Mouse (Mus musculus): Measurements from ENCODE around the gene Farp1. TPM values are rescaled to one million over a fixed set of nuclear protein-coding genes. Genes with fewer than 3 reads are reported as not detected.

Gene Farp1
- polyA plus RNA-seq, 1 experiment from 2014 or later, result 15.8 TPM

DNA sequence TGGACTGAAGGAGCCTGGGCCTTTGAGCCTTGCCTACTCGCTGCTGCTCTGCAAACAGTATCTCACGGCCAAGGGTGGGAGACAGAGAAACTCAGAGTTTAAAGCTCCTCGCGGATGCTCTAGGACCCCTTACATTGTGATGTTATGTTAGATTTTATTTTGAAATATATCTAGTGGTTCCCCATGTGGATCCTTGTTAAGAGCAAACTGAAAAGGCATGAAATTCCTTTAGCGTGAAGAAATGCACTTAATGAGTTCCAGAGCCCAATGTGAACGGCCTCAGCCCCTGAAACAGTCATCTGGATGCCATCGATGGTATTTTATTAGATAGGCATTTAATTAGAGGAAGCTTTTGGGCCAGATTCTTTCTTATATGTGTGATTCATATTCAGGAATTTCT lies 212.3 kb downstream of the Farp1 start:
- no peaks in the 10 kb centered on the region for H3K9me3 ChIP-seq
- H3K27ac ChIP-seq, result peak overlapping the region; percentile 37
- H3K9ac ChIP-seq, result no peak overlapping the region
- WGBS, result 54% methylated on average over 7 of the region's 7 CpGs
- H3K4me3 ChIP-seq (replicated peaks), result no peak overlapping the region
- peaks cover 6% of the 10 kb centered on the region for H3K36me3 ChIP-seq
- H3K27me3 ChIP-seq (replicated peaks), result no peaks in the 10 kb centered on the region
- peaks cover 8% of the 10 kb centered on the region; the same call in 1 of the 2 replicates for H3K4me1 ChIP-seq (replicated peaks)
- peak; percentile 28; the same call in 1 of the 2 replicates for ATAC-seq
- no peak overlapping the region for H3K4me2 ChIP-seq (replicated peaks)

DNA sequence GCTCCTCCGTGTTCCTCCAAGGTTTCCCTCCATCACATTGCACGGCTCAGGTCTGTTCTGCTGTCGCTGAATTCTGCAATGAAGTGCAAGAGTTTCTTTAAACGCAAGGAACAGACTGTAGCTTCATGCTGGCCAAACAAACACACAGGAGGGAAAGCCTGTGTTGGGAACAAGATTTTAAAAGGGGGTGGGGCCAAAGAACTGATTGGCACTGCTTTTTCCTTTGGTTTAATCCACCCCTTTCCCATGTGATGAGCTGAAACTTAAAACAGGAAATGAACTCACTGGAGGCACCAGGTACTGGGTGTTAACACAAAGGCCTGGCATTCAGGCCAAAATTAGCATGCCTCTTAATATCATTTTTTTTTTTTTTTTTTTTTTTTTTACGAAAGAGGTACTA lies 213.3 kb downstream of the Farp1 start:
- Histone ChIP-seq H3K4me2 (replicated peaks) (no peak overlapping the region), H3K27me3 (replicated peaks) (no peaks in the 10 kb centered on the region), H3K27ac (no peak overlapping the region), H3K4me3 (replicated peaks) (no peak overlapping the region), H3K4me1 (replicated peaks) (peaks cover 8% of the 10 kb centered on the region; the same call in 1 of the 2 replicates), H3K9me3 (no peaks in the 10 kb centered on the region), H3K9ac (no peak overlapping the region), H3K36me3 (peaks cover 6% of the 10 kb centered on the region)
- WGBS, result 85% methylated on average over 5 of the region's 5 CpGs
- ATAC-seq, result no peak

DNA sequence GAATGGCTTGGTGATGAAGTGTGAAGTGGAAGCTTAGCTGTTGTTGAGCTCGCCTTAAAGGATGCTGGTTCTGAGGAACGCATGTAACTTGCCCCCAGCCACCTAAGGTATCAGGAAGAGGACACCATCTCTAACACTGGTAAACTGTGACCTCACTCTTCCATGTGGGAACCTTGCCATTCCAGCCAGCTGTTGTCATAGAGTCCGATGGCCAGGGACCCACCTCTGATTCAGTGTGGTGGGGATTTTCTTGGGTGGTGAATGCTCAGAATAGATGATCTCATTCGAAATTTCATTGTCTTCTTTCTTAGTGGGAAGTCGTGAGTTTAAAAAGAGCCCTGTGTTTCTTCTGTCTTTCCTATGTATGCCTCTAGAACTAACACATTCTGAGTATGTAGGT lies 216.1 kb downstream of the Farp1 start:
- peaks cover 8% of the 10 kb centered on the region; the same call in 1 of the 2 replicates for H3K4me1 ChIP-seq (replicated peaks)
- no peaks in the 10 kb centered on the region for H3K9me3 ChIP-seq
- H3K4me2 ChIP-seq (replicated peaks), result no peak overlapping the region
- no peak for ATAC-seq
- H3K36me3 ChIP-seq, result no peaks in the 10 kb centered on the region
- WGBS, result 84% methylated on average over 5 of the region's 5 CpGs
- H3K9ac ChIP-seq, result no peak overlapping the region
- H3K27ac ChIP-seq, result no peak overlapping the region
- H3K27me3 ChIP-seq (replicated peaks), result no peaks in the 10 kb centered on the region
- no peak overlapping the region for H3K4me3 ChIP-seq (replicated peaks)

DNA sequence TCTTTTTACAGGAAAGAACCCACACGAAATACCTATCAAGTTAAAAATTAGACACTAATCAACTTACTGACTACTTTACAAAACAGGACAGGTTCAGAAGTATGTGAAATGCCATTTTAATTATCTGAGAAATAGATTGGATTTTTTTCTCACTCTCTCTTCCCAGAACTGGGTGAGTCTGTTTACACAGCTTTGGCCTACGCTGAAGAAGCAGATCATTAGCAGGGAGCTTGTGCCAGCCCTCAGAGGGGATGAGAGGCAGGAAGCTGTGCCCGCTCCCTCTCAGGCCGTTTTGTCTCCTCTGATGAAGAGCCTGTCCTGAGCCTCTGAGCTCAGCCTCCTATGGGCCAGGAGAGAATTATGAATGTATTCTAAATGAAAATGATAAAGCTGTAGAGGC lies 216.7 kb downstream of the Farp1 start:
- no peak for ATAC-seq
- no peak overlapping the region for H3K27ac ChIP-seq
- WGBS, result 49% methylated on average over 4 of the region's 4 CpGs

DNA sequence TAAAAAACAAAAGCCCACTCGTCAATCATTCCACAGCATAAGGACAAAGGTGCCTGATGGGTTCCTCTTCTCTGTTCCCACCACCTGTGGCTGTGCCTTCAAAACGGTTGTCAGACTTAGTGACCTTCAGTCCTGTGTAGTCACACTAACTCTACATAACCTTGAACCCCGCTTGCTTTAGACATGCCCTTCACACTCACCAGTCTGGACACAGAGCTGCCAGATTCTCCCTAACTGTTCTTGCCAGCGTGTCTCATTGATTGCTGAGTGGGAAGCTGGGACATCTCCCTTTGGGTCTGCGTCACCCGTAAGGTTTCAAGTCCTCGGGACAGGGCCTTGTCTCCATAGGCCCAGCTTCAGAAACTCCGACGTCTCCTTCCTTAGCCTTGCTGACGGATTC lies 217.5 kb downstream of the Farp1 start:
- no peak for ATAC-seq
- Histone ChIP-seq H3K4me1 (replicated peaks) (0 out of 2 replicates have a peak, but pooled peaks cover 5% of the 10 kb centered on the region), H3K4me2 (replicated peaks) (no peak overlapping the region), H3K27ac (no peak overlapping the region), H3K36me3 (no peaks in the 10 kb centered on the region), H3K9me3 (no peaks in the 10 kb centered on the region), H3K9ac (no peak overlapping the region), H3K4me3 (replicated peaks) (no peak overlapping the region), H3K27me3 (replicated peaks) (no peaks in the 10 kb centered on the region)
- 89% methylated on average over 10 of the region's 10 CpGs for WGBS

More for the DNA sequence above, 216.7 kb downstream of the Farp1 start:
- H3K27me3 ChIP-seq (replicated peaks), result no peaks in the 10 kb centered on the region
- no peak overlapping the region for H3K4me2 ChIP-seq (replicated peaks)
- H3K4me1 ChIP-seq (replicated peaks), result peaks cover 8% of the 10 kb centered on the region; the same call in 1 of the 2 replicates
- no peak overlapping the region for H3K4me3 ChIP-seq (replicated peaks)
- H3K9me3 ChIP-seq, result no peaks in the 10 kb centered on the region
- no peak overlapping the region for H3K9ac ChIP-seq
- H3K36me3 ChIP-seq, result no peaks in the 10 kb centered on the region

DNA sequence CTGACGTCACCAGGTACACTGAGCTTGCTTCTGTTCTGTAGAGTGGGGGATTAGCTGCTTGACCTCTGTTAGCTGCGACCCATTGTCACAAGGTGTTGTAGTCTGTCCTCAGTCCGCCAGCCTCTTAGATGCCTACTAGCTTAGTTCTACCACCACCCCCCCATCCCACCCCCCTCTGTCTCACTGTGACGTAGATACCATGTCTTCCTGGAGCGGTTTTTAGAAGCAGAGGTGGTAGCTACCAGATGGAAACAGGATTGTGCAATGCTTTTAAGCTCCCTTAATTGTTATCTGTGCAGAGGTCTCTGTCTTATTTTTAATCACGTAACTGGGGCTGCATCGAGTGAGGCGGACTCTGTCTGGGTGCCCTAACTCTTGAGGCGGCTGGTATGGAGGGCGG lies 219.9 kb downstream of the Farp1 start:
- Histone ChIP-seq H3K9me3 (no peaks in the 10 kb centered on the region), H3K9ac (no peak overlapping the region), H3K27ac (no peak overlapping the region), H3K4me1 (replicated peaks) (no peaks in the 10 kb centered on the region), H3K36me3 (no peaks in the 10 kb centered on the region), H3K4me3 (replicated peaks) (no peak overlapping the region), H3K27me3 (replicated peaks) (no peaks in the 10 kb centered on the region), H3K4me2 (replicated peaks) (no peak overlapping the region)
- ATAC-seq, result no peak
- WGBS, result 92% methylated on average over 10 of the region's 10 CpGs

DNA sequence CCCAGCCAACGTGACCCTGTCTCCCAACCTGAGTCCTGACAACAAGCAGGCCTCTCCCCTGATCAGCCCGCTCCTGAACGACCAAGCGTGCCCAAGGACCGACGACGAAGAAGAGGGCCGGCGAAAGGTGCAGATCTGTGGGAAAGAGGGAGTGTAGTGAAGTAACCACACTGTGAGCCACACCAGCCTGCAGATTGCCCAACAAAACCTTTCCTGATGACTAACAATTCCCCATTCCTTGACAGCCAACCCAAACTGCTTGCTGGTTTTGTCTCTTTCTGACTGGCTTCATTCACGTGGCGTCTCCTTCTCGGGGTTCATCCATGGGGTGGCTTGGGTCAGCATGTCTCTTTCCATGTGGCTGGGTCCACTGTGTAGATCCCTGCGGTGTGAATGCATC lies 220.5 kb downstream of the Farp1 start:
- H3K9ac ChIP-seq, result no peak overlapping the region
- H3K36me3 ChIP-seq, result no peaks in the 10 kb centered on the region
- no peak for ATAC-seq
- no peaks in the 10 kb centered on the region for H3K27me3 ChIP-seq (replicated peaks)
- 86% methylated on average over 13 of the region's 13 CpGs for WGBS
- no peak overlapping the region for H3K4me3 ChIP-seq (replicated peaks)
- no peak overlapping the region for H3K27ac ChIP-seq
- no peaks in the 10 kb centered on the region for H3K9me3 ChIP-seq
- no peaks in the 10 kb centered on the region for H3K4me1 ChIP-seq (replicated peaks)
- H3K4me2 ChIP-seq (replicated peaks), result no peak overlapping the region

DNA sequence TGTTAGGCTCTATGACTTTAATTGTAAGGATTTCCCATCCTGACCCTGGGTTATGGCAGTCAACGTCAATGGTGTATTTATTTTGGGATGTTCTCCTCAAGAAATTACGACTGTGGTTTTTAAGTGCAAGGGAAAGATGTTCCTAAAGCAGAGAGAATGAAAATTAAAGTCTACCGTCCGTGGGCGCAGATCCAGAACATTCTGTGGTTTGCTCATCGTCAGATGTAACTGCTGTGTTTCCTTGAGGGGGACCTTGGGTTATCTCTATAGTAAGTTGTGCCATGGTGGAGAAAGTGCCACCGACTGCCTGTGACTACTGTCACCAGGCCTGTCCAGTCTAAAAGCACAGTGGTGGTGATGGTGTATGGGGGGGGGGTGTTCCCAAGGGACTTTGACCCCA lies 221.9 kb downstream of the Farp1 start:
- H3K36me3 ChIP-seq, result no peaks in the 10 kb centered on the region; the same call in 1 of the 2 replicates
- WGBS, result 81% methylated on average over 7 of the region's 7 CpGs

DNA sequence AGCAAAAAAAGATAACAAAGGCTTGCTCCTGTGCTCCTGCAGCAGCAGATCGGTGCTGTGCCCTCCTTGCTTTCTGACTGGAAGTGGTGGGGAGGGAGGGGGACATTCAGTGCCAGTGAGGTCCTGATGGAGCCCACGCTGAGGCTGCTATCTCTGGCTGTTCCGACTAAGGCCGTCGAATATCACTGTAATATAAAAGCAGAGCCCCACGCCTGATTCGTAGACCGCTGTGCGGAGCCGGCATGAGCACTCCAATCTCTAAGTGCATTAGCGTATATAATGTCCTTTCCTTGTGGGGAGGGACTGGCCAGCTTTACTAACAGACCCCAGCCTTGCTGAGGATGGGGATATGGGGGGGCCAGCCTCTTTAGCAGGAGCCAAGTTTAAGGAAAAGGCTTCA lies 224.3 kb downstream of the Farp1 start:
- H3K36me3 ChIP-seq, result no peaks in the 10 kb centered on the region; the same call in 1 of the 2 replicates
- ATAC-seq, result no peak
- H3K4me3 ChIP-seq (replicated peaks), result no peak overlapping the region

More for the DNA sequence above, 221.9 kb downstream of the Farp1 start:
- Histone ChIP-seq H3K27me3 (replicated peaks) (no peaks in the 10 kb centered on the region), H3K4me3 (replicated peaks) (no peak overlapping the region), H3K4me2 (replicated peaks) (no peak overlapping the region), H3K27ac (no peak overlapping the region), H3K9me3 (no peaks in the 10 kb centered on the region), H3K9ac (no peak overlapping the region), H3K4me1 (replicated peaks) (no peaks in the 10 kb centered on the region)
- ATAC-seq, result no peak

DNA sequence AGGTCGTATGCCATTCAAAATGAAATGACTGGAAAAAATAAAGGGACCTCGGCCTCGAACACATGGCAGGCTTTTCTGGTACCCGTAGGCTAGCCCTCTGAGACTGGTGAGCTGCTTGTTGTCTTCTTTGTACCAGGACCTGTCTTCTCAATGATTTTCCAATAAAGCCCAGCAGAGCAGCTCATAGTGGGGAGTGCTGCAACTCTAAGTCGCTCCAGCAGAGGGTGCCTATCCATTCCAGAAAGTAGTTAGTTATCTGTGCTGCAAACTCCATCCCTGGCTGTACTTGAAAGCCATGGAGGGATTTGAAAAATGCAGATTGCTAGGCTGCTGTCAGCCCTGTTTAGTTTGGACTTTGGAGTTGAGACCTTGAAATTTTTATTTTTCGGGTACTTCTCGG lies 224.8 kb downstream of the Farp1 start:
- H3K9ac ChIP-seq, result no peak overlapping the region
- H3K27ac ChIP-seq, result no peak overlapping the region
- no peaks in the 10 kb centered on the region for H3K27me3 ChIP-seq (replicated peaks)
- no peak overlapping the region for H3K4me3 ChIP-seq (replicated peaks)
- H3K9me3 ChIP-seq, result no peaks in the 10 kb centered on the region
- H3K4me1 ChIP-seq (replicated peaks), result peaks cover 1% of the 10 kb centered on the region; the same call in 1 of the 2 replicates
- H3K36me3 ChIP-seq, result no peaks in the 10 kb centered on the region; the same call in 1 of the 2 replicates
- ATAC-seq, result no peak
- 48% methylated on average over 7 of the region's 7 CpGs for WGBS
- no peak overlapping the region for H3K4me2 ChIP-seq (replicated peaks)

More for the DNA sequence above, 224.3 kb downstream of the Farp1 start:
- Histone ChIP-seq H3K4me1 (replicated peaks) (no peaks in the 10 kb centered on the region), H3K27ac (no peak overlapping the region), H3K9me3 (no peaks in the 10 kb centered on the region), H3K9ac (no peak overlapping the region), H3K27me3 (replicated peaks) (no peaks in the 10 kb centered on the region), H3K4me2 (replicated peaks) (no peak overlapping the region)
- WGBS, result 88% methylated on average over 11 of the region's 11 CpGs

DNA sequence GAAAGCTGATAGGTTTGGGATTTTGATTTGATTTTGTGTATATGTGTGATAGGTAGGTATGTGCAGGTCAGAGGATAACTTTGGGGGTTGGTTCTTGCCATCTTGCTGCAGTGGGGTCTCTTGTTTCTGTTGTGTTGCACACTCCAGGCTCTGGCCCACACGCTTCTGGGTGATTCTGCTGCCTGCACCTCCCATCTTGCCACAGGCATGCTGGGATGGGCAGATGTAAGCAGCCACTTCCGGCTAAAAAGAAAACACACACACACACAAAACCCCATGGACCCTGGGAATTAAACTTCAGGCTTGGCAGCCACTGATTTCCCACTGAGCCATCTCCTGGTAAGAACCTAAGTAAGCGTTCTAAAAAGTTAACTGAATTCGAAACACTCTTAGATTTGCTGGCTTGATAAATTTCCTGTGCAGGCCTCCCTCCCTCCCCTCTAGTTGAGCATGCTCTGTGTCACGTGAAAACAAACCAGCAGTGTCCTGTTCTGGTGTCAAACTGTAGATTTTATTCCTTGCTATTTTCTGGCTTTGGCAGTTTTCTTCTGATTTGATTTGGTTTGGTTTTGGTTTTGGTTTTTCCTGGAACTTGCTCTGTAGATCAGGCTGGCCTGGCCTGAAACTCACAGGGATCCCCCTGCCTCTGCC lies 226.4 kb downstream of the Farp1 start:
- no peak for ATAC-seq
- Histone ChIP-seq H3K4me2 (replicated peaks) (no peak overlapping the region), H3K9ac (no peak overlapping the region), H3K27me3 (replicated peaks) (no peaks in the 10 kb centered on the region), H3K36me3 (no peaks in the 10 kb centered on the region; the same call in 1 of the 2 replicates), H3K27ac (no peak overlapping the region), H3K4me1 (replicated peaks) (peaks cover 9% of the 10 kb centered on the region; the same call in 1 of the 2 replicates), H3K9me3 (no peaks in the 10 kb centered on the region), H3K4me3 (replicated peaks) (no peak overlapping the region)
- WGBS, result 69% methylated on average over 5 of the region's 5 CpGs

DNA sequence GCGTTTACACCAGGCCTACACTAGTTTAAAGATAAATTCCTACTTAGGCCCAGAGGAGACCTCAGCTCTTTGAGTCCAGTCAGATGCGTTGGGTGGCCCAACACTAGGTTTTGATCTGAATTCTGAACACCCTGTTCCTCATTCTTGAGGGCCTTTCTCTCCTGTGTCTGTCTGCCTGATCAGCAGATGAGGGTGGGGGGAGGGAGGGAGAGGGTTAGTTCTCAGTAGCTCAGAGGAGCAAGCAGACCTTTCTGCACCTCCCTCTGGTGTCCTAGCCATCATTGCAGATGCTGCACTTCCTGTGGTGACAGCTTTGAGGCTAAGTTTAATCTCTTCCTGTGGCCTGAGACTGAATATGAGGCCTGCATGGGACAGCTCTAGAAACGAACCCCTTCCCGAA lies 227.6 kb downstream of the Farp1 start:
- no peak overlapping the region for H3K4me3 ChIP-seq (replicated peaks)
- no peaks in the 10 kb centered on the region; the same call in 1 of the 2 replicates for H3K36me3 ChIP-seq
- H3K27me3 ChIP-seq (replicated peaks), result no peaks in the 10 kb centered on the region
- no peaks in the 10 kb centered on the region for H3K9me3 ChIP-seq
- no peak overlapping the region for H3K9ac ChIP-seq
- no peak overlapping the region for H3K27ac ChIP-seq
- 57% methylated on average over 4 of the region's 4 CpGs for WGBS
- peaks cover 9% of the 10 kb centered on the region; the same call in 1 of the 2 replicates for H3K4me1 ChIP-seq (replicated peaks)
- ATAC-seq, result no peak
- no peak overlapping the region for H3K4me2 ChIP-seq (replicated peaks)

DNA sequence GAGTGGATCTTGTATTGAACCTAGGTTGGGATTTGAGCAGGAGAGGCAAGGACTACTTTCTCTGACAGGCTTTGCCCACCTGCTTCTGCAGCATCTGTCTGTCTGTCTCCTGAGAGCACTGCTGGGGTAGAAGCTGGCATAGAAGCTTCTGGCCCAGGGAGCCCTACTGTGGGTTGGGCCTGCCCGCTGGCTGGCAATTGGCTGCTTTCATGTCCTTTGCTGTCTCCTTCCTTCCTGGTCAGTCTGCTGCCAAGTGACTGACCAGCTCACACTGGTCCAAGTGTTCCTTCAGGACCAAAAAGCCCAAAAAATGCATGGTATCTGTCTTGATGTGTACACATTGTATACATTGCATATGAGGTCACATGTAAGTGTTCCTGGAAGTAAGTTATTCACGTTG lies 228.9 kb downstream of the Farp1 start:
- 58% methylated on average over 2 of the region's 2 CpGs for WGBS

More for the DNA sequence above, 228.9 kb downstream of the Farp1 start:
- H3K27me3 ChIP-seq (replicated peaks), result no peaks in the 10 kb centered on the region
- H3K27ac ChIP-seq, result no peak overlapping the region
- H3K4me3 ChIP-seq (replicated peaks), result no peak overlapping the region
- no peaks in the 10 kb centered on the region for H3K9me3 ChIP-seq
- H3K9ac ChIP-seq, result no peak overlapping the region
- H3K4me2 ChIP-seq (replicated peaks), result no peak overlapping the region
- peaks cover 5% of the 10 kb centered on the region; the same call in 1 of the 2 replicates for H3K36me3 ChIP-seq
- no peak for ATAC-seq
- H3K4me1 ChIP-seq (replicated peaks), result peaks cover 9% of the 10 kb centered on the region; the same call in 1 of the 2 replicates
